Mouse (Mus musculus): ENCODE results near the gene Fam118b. TPM values are rescaled to one million over a fixed set of nuclear protein-coding genes. Genes with fewer than 3 reads are reported as not detected.

Gene Fam118b
- 10 to 100 TPM; 26.3 to 31.9 (median 27.3) TPM for total RNA-seq (2022)

GRCm38 (mm10) chr9:35267146-35267975 lies at the start of gene Fam118b, which contains the start of gene Rpusd4:
Fam118b (minus strand) TSS chr9:35267805.
Rpusd4 (plus strand) TSS chr9:35267865.
- DNase-seq (ENCODE audit: low spot score in 2 of 2): peak; percentile 86 to 92

- DNase-seq (ENCODE audit: low spot score in 2 of 2): no peak
These were observed 49.2 kb upstream of the Fam118b start for GRCm38 (mm10) chr9:35316771-35317211.

- DNase-seq (ENCODE audit: low spot score in 2 of 2): no peak
These were observed 46.6 kb upstream of the Fam118b start for GRCm38 (mm10) chr9:35314254-35314653.

- no peak for DNase-seq (ENCODE audit: low spot score in 2 of 2)
These were observed 46.0 kb upstream of the Fam118b start for GRCm38 (mm10) chr9:35313601-35314000.

GRCm38 (mm10) chr9:35312516-35312915 lies 44.9 kb upstream of the Fam118b start:
- peak; percentile 62 to 72 for DNase-seq (ENCODE audit: low spot score in 2 of 2)

- DNase-seq (ENCODE audit: low spot score in 2 of 2): no peak
These were observed 42.8 kb upstream of the Fam118b start for GRCm38 (mm10) chr9:35310377-35310776.

GRCm38 (mm10) chr9:35307461-35307860 lies 39.9 kb upstream of the Fam118b start:
- no peak for DNase-seq (ENCODE audit: low spot score in 2 of 2)

- no peak for DNase-seq (ENCODE audit: low spot score in 2 of 2)
These were observed 34.6 kb upstream of the Fam118b start for GRCm38 (mm10) chr9:35302172-35302571.

- DNase-seq (ENCODE audit: low spot score in 2 of 2): no peak
These were observed 30.2 kb upstream of the Fam118b start for GRCm38 (mm10) chr9:35297791-35298190.

GRCm38 (mm10) chr9:35293465-35293864 lies 25.9 kb upstream of the Fam118b start:
- DNase-seq (ENCODE audit: low spot score in 2 of 2): no peak

GRCm38 (mm10) chr9:35290916-35291315 lies 23.3 kb upstream of the Fam118b start:
- no peak for DNase-seq (ENCODE audit: low spot score in 2 of 2)

GRCm38 (mm10) chr9:35290417-35290816 lies 22.8 kb upstream of the Fam118b start:
- DNase-seq (ENCODE audit: low spot score in 2 of 2): no peak

GRCm38 (mm10) chr9:35289992-35290391 lies 22.4 kb upstream of the Fam118b start:
- no peak for DNase-seq (ENCODE audit: low spot score in 2 of 2)

- no peak for DNase-seq (ENCODE audit: low spot score in 2 of 2)
These were observed 18.7 kb upstream of the Fam118b start for GRCm38 (mm10) chr9:35286351-35286750.

- DNase-seq (ENCODE audit: low spot score in 2 of 2): no peak
These were observed 16.7 kb upstream of the Fam118b start for GRCm38 (mm10) chr9:35284351-35284750.

- DNase-seq (ENCODE audit: low spot score in 2 of 2): no peak
These were observed 15.9 kb upstream of the Fam118b start for GRCm38 (mm10) chr9:35283415-35284069.

- no peak for DNase-seq (ENCODE audit: low spot score in 2 of 2)
These were observed 15.2 kb upstream of the Fam118b start for GRCm38 (mm10) chr9:35282851-35283200.

- DNase-seq (ENCODE audit: low spot score in 2 of 2): peak; percentile 26 to 28
These were observed 14.6 kb upstream of the Fam118b start for GRCm38 (mm10) chr9:35282006-35282850.

- DNase-seq (ENCODE audit: low spot score in 2 of 2): no peak
These were observed 10.8 kb upstream of the Fam118b start for GRCm38 (mm10) chr9:35278451-35278850.

- no peak for DNase-seq (ENCODE audit: low spot score in 2 of 2)
These were observed 10.3 kb upstream of the Fam118b start for GRCm38 (mm10) chr9:35277855-35278365.

- DNase-seq (ENCODE audit: low spot score in 2 of 2): no peak
These were observed 541 bp upstream of the Fam118b start for GRCm38 (mm10) chr9:35267976-35268715.
